Mouse (Mus musculus) B cell, adult 2 months (primary cell): ENCODE results near the gene H2-Oa.

Experiments used
- DNase-seq, 2 experiments: peaks; one replicate each; pipeline ENCODE4 v3.0.0; 2022

Gene H2-Oa

GRCm38 (mm10) chr17:34092197-34092875 lies at the start of gene H2-Oa:
Gene H2-Oa (plus strand): TSS chr17:34092340.
- peak; percentile 68 to 69 for DNase-seq

DNA sequence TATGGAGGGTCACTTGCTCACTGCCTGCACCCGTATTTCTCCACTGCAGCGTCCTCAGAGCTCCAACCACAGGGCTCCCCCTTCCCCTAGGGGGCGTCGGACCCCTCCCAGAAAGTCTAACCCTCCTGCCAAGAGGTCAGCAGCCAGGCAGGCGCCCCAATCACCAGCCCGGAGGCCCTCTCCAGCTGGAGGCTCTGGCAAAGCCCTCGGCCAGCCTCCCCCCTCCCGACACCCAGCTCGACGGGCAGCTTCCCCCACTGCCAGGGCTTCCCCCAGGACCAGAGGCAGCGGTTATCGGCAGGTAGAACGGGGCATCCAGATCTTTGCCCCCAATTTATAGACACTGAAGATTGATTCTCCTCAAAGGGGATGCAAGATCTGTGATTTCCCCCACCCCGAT lies 46.2 kb upstream of the H2-Oa start:
- DNase-seq, result no peak

DNA sequence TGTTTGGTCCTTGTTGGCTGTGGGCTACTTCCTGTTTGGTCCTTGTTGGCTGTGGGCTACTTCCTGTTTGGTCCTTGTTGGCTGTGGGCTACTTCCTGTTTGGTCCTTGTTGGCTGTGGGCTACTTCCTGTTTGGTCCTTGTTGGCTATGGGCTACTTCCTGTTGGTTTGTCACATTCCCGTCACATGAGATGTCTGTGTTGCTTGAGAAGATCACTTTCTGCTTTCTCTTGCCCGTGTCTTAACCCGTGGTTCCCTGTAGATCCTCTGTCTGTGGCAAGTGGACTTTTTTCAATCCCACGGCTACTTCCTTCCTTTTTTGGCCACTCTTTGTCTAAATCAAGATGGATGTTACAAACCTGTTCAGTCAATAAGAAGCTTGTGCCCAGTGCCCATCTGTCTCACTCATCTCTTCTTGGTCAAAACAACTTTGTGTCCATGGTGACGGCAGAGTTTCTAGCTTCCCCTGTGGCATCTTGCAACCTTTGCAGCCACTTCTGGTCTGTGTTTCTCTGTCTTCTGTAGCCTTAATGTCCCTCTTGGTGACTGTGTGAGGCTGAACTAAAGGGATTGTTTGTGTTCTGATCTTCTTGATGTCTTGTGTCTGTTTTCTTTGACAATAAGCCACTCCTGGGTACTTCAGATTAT lies 44.6 kb upstream of the H2-Oa start:
- peak; percentile 57 to 59 for DNase-seq

- DNase-seq, result no peak
These were observed 34.9 kb upstream of the H2-Oa start for GRCm38 (mm10) chr17:34057224-34057623.

DNA sequence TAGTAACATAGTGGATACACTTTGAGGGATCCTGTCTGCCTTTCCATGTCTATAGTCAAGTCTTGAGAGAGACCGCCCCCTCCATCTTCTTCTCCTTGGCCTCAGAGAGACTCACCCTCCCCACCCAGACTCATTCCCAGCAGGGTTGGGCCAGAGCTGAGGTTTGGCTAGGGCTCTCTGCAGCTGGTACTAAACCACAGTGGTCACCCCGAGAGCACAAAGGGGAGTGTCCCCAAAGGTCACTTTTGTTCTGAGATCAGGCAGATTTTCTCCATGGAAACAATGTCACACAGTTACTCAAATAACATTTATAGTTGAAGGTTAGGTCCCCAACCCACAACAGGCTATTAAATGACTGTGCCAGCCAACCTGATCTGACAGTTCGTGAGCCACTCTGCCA lies 23.3 kb upstream of the H2-Oa start:
- no peak for DNase-seq

DNA sequence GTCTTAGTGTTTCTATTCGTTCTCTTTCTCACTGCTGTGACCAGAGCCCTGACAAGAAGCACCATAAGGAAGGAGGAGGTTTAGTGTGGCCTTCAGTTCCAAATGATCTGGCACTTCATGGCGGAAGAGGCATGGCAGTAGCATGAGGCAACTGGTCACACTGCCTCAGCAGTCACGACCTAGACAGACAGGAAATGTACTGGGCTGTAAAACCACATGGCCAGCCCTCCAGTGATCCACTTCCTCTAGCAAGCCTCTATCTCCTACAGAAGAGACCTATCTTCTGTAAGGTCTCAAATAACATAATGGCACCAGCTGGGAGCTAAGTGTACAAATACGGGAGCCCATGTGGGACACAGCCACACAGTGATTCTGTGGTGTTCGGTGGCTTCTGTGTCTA lies 20.0 kb upstream of the H2-Oa start:
- DNase-seq, result peak; percentile 52 to 53

GRCm38 (mm10) chr17:34075271-34075670 lies 16.9 kb upstream of the H2-Oa start:
- peak; percentile 89 for DNase-seq

- DNase-seq, result peak; percentile 84
These were observed 14.6 kb upstream of the H2-Oa start for GRCm38 (mm10) chr17:34077549-34077948.

DNA sequence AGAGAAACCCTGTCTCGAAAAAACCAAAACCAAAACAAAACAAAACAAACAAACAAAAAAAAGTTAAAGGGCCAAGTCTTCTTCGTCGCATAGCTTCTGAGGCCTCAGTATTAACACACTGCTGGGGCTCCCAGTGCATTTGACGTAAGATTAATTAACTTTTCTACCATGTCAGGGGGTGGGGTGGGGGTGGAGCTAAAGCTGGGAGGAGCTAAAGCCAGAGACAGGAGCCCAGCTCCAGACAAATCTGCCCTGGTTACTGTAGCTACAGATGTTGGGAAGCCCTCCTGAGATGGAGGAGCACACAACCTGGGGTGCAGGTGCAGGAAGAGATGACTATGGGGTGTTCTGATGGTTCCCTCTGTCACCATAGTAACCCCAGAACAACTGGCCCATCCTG lies 14.0 kb upstream of the H2-Oa start:
- no peak for DNase-seq

- no peak for DNase-seq
These were observed 13.1 kb upstream of the H2-Oa start for GRCm38 (mm10) chr17:34079002-34079401.

- peak; percentile 44 to 54 for DNase-seq
These were observed 12.5 kb upstream of the H2-Oa start for GRCm38 (mm10) chr17:34079621-34080020.

DNA sequence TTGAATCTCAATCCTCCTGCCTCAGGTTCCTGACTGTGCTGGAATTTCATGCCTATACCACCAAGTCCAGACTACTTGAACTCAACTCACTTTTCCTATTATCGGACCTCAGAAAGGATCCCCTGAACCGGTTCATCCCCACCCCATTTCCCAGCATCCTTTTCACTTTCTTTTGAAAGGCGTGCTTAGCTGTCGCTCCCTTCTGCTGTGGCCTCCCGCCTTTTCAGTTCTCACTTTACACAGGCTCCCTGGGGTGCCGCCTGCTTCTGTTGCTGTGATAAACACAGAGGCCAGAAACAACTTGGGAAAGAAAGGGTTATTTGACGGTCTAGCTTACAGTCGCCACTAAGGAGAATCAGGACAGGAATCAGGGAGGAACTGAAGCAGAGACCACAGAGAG lies 9.0 kb upstream of the H2-Oa start:
- DNase-seq, result no peak

- DNase-seq, result no peak
These were observed 4.8 kb upstream of the H2-Oa start for GRCm38 (mm10) chr17:34087386-34087785.

DNA sequence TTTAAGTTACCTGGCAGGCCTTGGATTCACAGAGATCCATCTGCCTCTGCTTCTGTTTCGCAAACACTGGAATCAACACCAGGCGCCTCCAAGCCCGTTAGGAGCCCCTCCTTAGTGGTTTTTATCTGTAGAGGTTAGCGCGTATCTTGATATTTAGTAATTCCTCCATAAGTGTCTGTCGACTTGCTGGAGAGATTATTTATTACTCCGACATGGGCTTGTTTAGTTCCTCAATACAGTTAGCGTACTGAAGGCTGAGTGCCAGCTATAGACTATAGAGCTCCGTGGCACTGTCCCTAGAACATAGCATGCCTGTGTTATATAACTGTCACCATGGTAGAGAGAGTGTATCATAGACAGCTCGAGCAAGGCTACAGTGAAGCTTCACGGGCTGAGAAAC lies 4.0 kb upstream of the H2-Oa start:
- no peak for DNase-seq

DNA sequence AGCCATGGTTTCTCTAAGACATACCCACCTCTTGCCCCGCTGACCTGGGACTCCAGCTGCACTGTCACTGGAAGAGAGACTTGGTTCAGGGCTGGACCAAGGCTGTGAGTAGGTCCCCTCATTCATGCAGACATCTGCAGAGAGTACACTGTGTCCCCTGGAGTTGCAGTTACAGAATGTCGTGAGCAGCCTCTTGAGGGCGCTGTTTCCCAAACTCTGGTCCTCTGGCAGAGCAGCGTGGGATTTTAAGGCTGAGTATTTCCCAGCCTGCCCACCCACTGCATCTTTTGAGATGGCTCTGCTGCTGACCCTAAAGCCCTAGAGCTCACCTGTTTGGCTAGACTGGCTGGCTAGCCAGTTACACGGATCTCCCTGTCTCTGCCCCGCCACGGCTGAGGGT lies 1.2 kb upstream of the H2-Oa start:
- DNase-seq, result peak; percentile 80

GRCm38 (mm10) chr17:34093199-34093874 lies 1.2 kb downstream of the H2-Oa start:
- peak; percentile 47 to 50 for DNase-seq

GRCm38 (mm10) chr17:34094283-34095035 lies 2.3 kb downstream of the H2-Oa start:
- DNase-seq, result peak; percentile 31 to 42

GRCm38 (mm10) chr17:34096497-34097010 lies 4.4 kb downstream of the H2-Oa start:
- DNase-seq, result no peak

GRCm38 (mm10) chr17:34097272-34097671 lies 5.1 kb downstream of the H2-Oa start:
- DNase-seq, result peak; percentile 60 to 67

GRCm38 (mm10) chr17:34098709-34099479 lies 6.8 kb downstream of the H2-Oa start:
- peak; percentile 61 to 62 for DNase-seq

GRCm38 (mm10) chr17:34099531-34099930 lies 7.4 kb downstream of the H2-Oa start:
- DNase-seq, result no peak

DNA sequence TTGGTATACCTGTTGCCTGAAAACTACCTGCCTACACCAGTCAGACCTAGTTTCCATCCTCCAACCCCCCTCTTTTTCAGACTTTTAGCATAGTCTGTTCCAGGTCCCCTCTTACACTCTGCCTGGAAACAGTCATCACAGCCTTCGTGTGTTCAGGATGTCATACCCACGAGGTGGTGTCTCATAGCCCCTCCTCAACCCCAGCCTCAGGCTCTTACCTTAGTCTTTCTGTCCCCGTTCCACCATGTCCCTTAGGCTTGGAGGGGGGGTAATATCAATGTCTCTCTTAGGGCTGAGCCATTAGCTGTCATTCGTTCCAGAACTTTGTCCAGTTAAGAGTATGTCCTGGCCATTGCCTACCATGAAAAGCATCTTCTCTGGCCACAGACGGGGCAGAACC lies 9.0 kb downstream of the H2-Oa start:
- DNase-seq, result no peak
